Mouse (Mus musculus) lung, adult 2 months (tissue): ENCODE data around the gene Ntn3.

ENCODE experiments used
- CTCF ChIP-seq: fragments of 200-500 bp; IDR thresholded peaks from 2 replicates; pipeline ENCODE4 v1.5.1; 2011; ENCODE audit warnings: mild to moderate bottlenecking, low read length, control low read depth; ENCODE audit not compliant: insufficient read depth
- POLR2A ChIP-seq: fragments of 200-500 bp; IDR thresholded peaks from 2 replicates; pipeline ENCODE4 v1.6.1; 2011; ENCODE audit warnings: low read depth, mild to moderate bottlenecking, control low read depth, low read length, borderline replicate concordance; ENCODE audit errors: extremely low read depth

GRCm38 (mm10) chr17:24193268-24193667, 16.1 kb downstream of the Ntn3 start:
- no peak for TF ChIP-seq CTCF
- TF ChIP-seq POLR2A: no peak
